21 mouse cellular contexts compared by ENCODE assay signal in genomic region chr4:133825731-133826130, GRCm38 (mm10).
A peak's percentile ranks its signal among the peaks of the same experiment; 100 is the strongest.
DNase-seq lines count a peak whose midpoint lies in the region; ATAC-seq and TF ChIP-seq lines count a peak whose summit lies in the region.
"Had no signal": no experiment of that assay in that cellular context is flagged by ENCODE, and none has a peak within 500 bp of the region (broad histone marks: within the 10 kb centered on the region; RNA-seq: fewer than 3 reads in every experiment).

No protein-coding gene starts in this region.

- no peak overlapping the region for H3K4me2 ChIP-seq in liver, postnatal 0 days (ENCODE audit: low read depth, low read length)
- no peak overlapping the region for H3K4me2 ChIP-seq in intestine, postnatal 0 days (replicated peaks; ENCODE audit: low read depth)
- H3K4me2 ChIP-seq: heart, embryonic 12.5 days; hindbrain, embryonic 12.5 days; neural tube, embryonic 15.5 days had no signal

- H3K9ac ChIP-seq in liver, adult 2 months (ENCODE audit: low read depth, low read length): no peak overlapping the region
- no peak overlapping the region for H3K9ac ChIP-seq in liver, postnatal 0 days (replicated peaks)
- no peak overlapping the region for H3K9ac ChIP-seq in intestine, postnatal 0 days (ENCODE audit: low read depth, low read length)
- H3K9ac ChIP-seq: heart, embryonic 12.5 days; hindbrain, embryonic 12.5 days; neural tube, embryonic 15.5 days had no signal

- no peaks in the 10 kb centered on the region for H3K9me3 ChIP-seq in liver, postnatal 0 days (ENCODE audit: low read length)
- no peaks in the 10 kb centered on the region for H3K9me3 ChIP-seq in intestine, postnatal 0 days (ENCODE audit: control insufficient read depth)
- H3K9me3 ChIP-seq: heart, embryonic 12.5 days; hindbrain, embryonic 12.5 days; megakaryocyte, embryonic 14.5 days; neural tube, embryonic 15.5 days had no signal

- ATAC-seq in liver, postnatal 0 days: no peak
- ATAC-seq in intestine, postnatal 0 days: no peak
- ATAC-seq: inflammation-experienced regulatory T-cells, adult 6 months had no signal

- H3K27ac ChIP-seq in liver, adult 2 months (replicated peaks; ENCODE audit: insufficient read depth, low read depth, low read length): no peak overlapping the region
- no peak overlapping the region for H3K27ac ChIP-seq in liver, postnatal 0 days (ENCODE audit: low read depth)
- H3K27ac ChIP-seq in intestine, postnatal 0 days (ENCODE audit: low read depth, low read length): no peak overlapping the region
- H3K27ac ChIP-seq: hindbrain, embryonic 12.5 days; neural tube, embryonic 15.5 days had no signal

- peak; percentile 42 for DNase-seq in kidney, adult 18-20 months
- DNase-seq in kidney, postnatal 10 days: no peak
- DNase-seq in liver, adult 2 months (ENCODE audit: extremely low read depth, low read depth, low spot score): peak; percentile 57
- no peak for DNase-seq in liver, postnatal 0 days
- DNase-seq in R1 (ENCODE audit: low read depth, low spot score): peak; percentile 1
- no peak for DNase-seq in heart, adult 11 months
- DNase-seq: adrenal gland, postnatal 36 days; cerebellum, adult 11-12 months; cerebellum, postnatal 14 days; heart, postnatal 14 days; layer of hippocampus, postnatal 36 days; liver; lung, adult 18-20 months; lung, postnatal 14 days; midbrain, embryonic 14.5 days had no signal

- no peaks in the 10 kb centered on the region for H3K27me3 ChIP-seq in liver, adult 2 months (ENCODE audit: control insufficient read depth, insufficient read depth, low read length)
- H3K27me3 ChIP-seq in liver, postnatal 0 days (ENCODE audit: insufficient read depth, low read length): no peaks in the 10 kb centered on the region
- no peaks in the 10 kb centered on the region for H3K27me3 ChIP-seq in intestine, postnatal 0 days (replicated peaks; ENCODE audit: control insufficient read depth, insufficient read depth, low read length)
- H3K27me3 ChIP-seq: heart, embryonic 12.5 days had no signal

- H3K79me2 ChIP-seq in liver, adult 2 months (ENCODE audit: control insufficient read depth, insufficient read depth, low read length): no peaks in the 10 kb centered on the region

- 10% methylated on average over 3 of the region's 3 CpGs for WGBS in liver, adult 2 months
- 59% methylated on average over 3 of the region's 3 CpGs for WGBS in liver, postnatal 0 days (ENCODE audit: insufficient replicate concordance)
- 57% methylated on average over 3 of the region's 3 CpGs for WGBS in intestine, postnatal 0 days

- peaks cover 2% of the 10 kb centered on the region; the same call in 1 of the 2 replicates for H3K4me1 ChIP-seq in liver, adult 2 months (ENCODE audit: control insufficient read depth, insufficient read depth, low read length)
- peaks cover 20% of the 10 kb centered on the region for H3K4me1 ChIP-seq in liver, postnatal 0 days (ENCODE audit: insufficient read depth)
- no peaks in the 10 kb centered on the region for H3K4me1 ChIP-seq in intestine, postnatal 0 days (replicated peaks; ENCODE audit: control insufficient read depth, insufficient read depth, low read length)

- TF ChIP-seq CTCF in liver, adult 2 months (IDR thresholded peaks at IDR 0.05; ENCODE audit: low read depth, low read length): no peak
- TF ChIP-seq CTCF in liver, postnatal 0 days (IDR thresholded peaks at IDR 0.05; ENCODE audit: low read depth): no peak
- TF ChIP-seq CTCF in intestine, postnatal 0 days (IDR thresholded peaks at IDR 0.05; ENCODE audit: low read depth): no peak

- TF ChIP-seq POLR2A in liver, adult 2 months (IDR thresholded peaks at IDR 0.05; ENCODE audit: extremely low read depth, insufficient read depth, low read length): no peak

- no peak overlapping the region for H3K4me3 ChIP-seq in liver, adult 2 months (ENCODE audit: insufficient read depth, low read depth, low read length)
- H3K4me3 ChIP-seq in liver, postnatal 0 days (ENCODE audit: low read depth, low read length): no peak overlapping the region
- no peak overlapping the region for H3K4me3 ChIP-seq in intestine, postnatal 0 days (ENCODE audit: low read depth, low read length)
- H3K4me3 ChIP-seq: heart, embryonic 12.5 days; hindbrain, embryonic 12.5 days; megakaryocyte, embryonic 14.5 days; neural tube, embryonic 15.5 days had no signal

- no peak for TF ChIP-seq EP300 in liver, postnatal 0 days (IDR thresholded peaks at IDR 0.05; ENCODE audit: low read depth)

- no peaks in the 10 kb centered on the region for H3K36me3 ChIP-seq in liver, adult 2 months (ENCODE audit: control insufficient read depth, insufficient read depth, low read length)
- H3K36me3 ChIP-seq in liver, postnatal 0 days (replicated peaks; ENCODE audit: insufficient read depth, low read length): no peaks in the 10 kb centered on the region
- no peaks in the 10 kb centered on the region for H3K36me3 ChIP-seq in intestine, postnatal 0 days (ENCODE audit: control insufficient read depth, insufficient read depth)
- H3K36me3 ChIP-seq: heart, embryonic 12.5 days; hindbrain, embryonic 12.5 days; neural tube, embryonic 15.5 days had no signal

Comparison
In these comparisons a context has a peak if more than half of its experiments do, and no peak if none do; other contexts are left out.
1. DNase-seq: peak in kidney, adult 18-20 months (single experiment), liver, adult 2 months (single experiment) and R1 (single experiment); none in kidney, postnatal 10 days (single experiment), liver, postnatal 0 days (single experiment) and heart, adult 11 months (single experiment).